Mouse (Mus musculus): ENCODE data around the gene Cfap70. TPM values are rescaled to one million over a fixed set of nuclear protein-coding genes. Genes with fewer than 3 reads are reported as not detected.

The Cfap70 gene
- polyA plus RNA-seq, 1 experiment from 2014 or later = 0.24 TPM

GRCm38 (mm10) chr14:20478801-20479200 lies 26.8 kb upstream of the Cfap70 start:
- no peaks in the 10 kb centered on the region for H3K4me1 ChIP-seq (ENCODE audit: control insufficient read depth, insufficient read depth, low read length)
- no peaks in the 10 kb centered on the region for H3K27me3 ChIP-seq (ENCODE audit: control insufficient read depth, insufficient read depth, low read length)
- no peak for ATAC-seq (ENCODE audit: insufficient read depth, low FRiP score, low TSS enrichment)
- no peaks in the 10 kb centered on the region for H3K9me3 ChIP-seq (ENCODE audit: control insufficient read depth, low read length)
- no peak overlapping the region; the same call in 1 of the 2 replicates for H3K9ac ChIP-seq (ENCODE audit: low read length)
- DNase-seq (ENCODE audit: low spot score) = no peak
- peak overlapping the region; percentile 62 for H3K4me3 ChIP-seq (ENCODE audit: low read depth, low read length)
- 23% methylated on average over 7 of the region's 7 CpGs for WGBS
- H3K36me3 ChIP-seq (ENCODE audit: control insufficient read depth, insufficient read depth, low read length) = no peaks in the 10 kb centered on the region; the same call in 1 of the 2 replicates
- H3K27ac ChIP-seq (ENCODE audit: low read depth, low read length) = no peak overlapping the region
- peak overlapping the region; percentile 88; the same call in 1 of the 2 replicates for H3K4me2 ChIP-seq (ENCODE audit: low read depth)

- no peak for ATAC-seq (ENCODE audit: insufficient read depth, low FRiP score, low TSS enrichment)
- DNase-seq (ENCODE audit: low spot score) = no peak
- Histone ChIP-seq H3K36me3 (ENCODE audit: control insufficient read depth, insufficient read depth, low read length) (no peaks in the 10 kb centered on the region), H3K4me3 (ENCODE audit: low read depth, low read length) (peak overlapping the region; percentile 62; the same call in 1 of the 2 replicates), H3K27me3 (ENCODE audit: control insufficient read depth, insufficient read depth, low read length) (no peaks in the 10 kb centered on the region), H3K4me2 (ENCODE audit: low read depth) (no peak overlapping the region), H3K9me3 (ENCODE audit: control insufficient read depth, low read length) (no peaks in the 10 kb centered on the region), H3K4me1 (ENCODE audit: control insufficient read depth, insufficient read depth, low read length) (no peaks in the 10 kb centered on the region), H3K9ac (ENCODE audit: low read length) (no peak overlapping the region), H3K27ac (ENCODE audit: low read depth, low read length) (no peak overlapping the region)
- 55% methylated on average over 3 of the region's 3 CpGs for WGBS
Measured at GRCm38 (mm10) chr14:20478385-20478784, 26.4 kb upstream of the Cfap70 start.

- H3K4me2 ChIP-seq (ENCODE audit: low read depth) = no peak overlapping the region
- no peaks in the 10 kb centered on the region for H3K4me1 ChIP-seq (ENCODE audit: control insufficient read depth, insufficient read depth, low read length)
- DNase-seq (ENCODE audit: low spot score) = no peak
- 49% methylated on average over 4 of the region's 4 CpGs for WGBS
- H3K27me3 ChIP-seq (ENCODE audit: control insufficient read depth, insufficient read depth, low read length) = no peaks in the 10 kb centered on the region
- H3K36me3 ChIP-seq (ENCODE audit: control insufficient read depth, insufficient read depth, low read length) = no peaks in the 10 kb centered on the region
- no peak overlapping the region for H3K27ac ChIP-seq (ENCODE audit: low read depth, low read length)
- H3K9ac ChIP-seq (ENCODE audit: low read length) = no peak overlapping the region
- ATAC-seq (ENCODE audit: insufficient read depth, low FRiP score, low TSS enrichment) = no peak
- H3K9me3 ChIP-seq (ENCODE audit: control insufficient read depth, low read length) = no peaks in the 10 kb centered on the region
- H3K4me3 ChIP-seq (ENCODE audit: low read depth, low read length) = no peak overlapping the region
Measured at GRCm38 (mm10) chr14:20477261-20478025, 25.4 kb upstream of the Cfap70 start.

GRCm38 (mm10) chr14:20460216-20460615 lies 8.2 kb upstream of the Cfap70 start:
- H3K9ac ChIP-seq (ENCODE audit: low read length) = no peak overlapping the region
- H3K4me2 ChIP-seq (ENCODE audit: low read depth) = no peak overlapping the region
- 83% methylated on average over 14 of the region's 14 CpGs for WGBS
- H3K4me3 ChIP-seq (ENCODE audit: low read depth, low read length) = no peak overlapping the region
- H3K36me3 ChIP-seq (ENCODE audit: control insufficient read depth, insufficient read depth, low read length) = no peaks in the 10 kb centered on the region
- H3K27me3 ChIP-seq (ENCODE audit: control insufficient read depth, insufficient read depth, low read length) = no peaks in the 10 kb centered on the region
- H3K9me3 ChIP-seq (ENCODE audit: control insufficient read depth, low read length) = no peaks in the 10 kb centered on the region
- DNase-seq (ENCODE audit: low spot score) = no peak
- no peak for ATAC-seq (ENCODE audit: insufficient read depth, low FRiP score, low TSS enrichment)
- no peaks in the 10 kb centered on the region for H3K4me1 ChIP-seq (ENCODE audit: control insufficient read depth, insufficient read depth, low read length)
- no peak overlapping the region for H3K27ac ChIP-seq (ENCODE audit: low read depth, low read length)

GRCm38 (mm10) chr14:20458378-20458777 lies 6.4 kb upstream of the Cfap70 start:
- H3K4me3 ChIP-seq (ENCODE audit: low read depth, low read length) = no peak overlapping the region
- no peaks in the 10 kb centered on the region for H3K36me3 ChIP-seq (ENCODE audit: control insufficient read depth, insufficient read depth, low read length)
- no peaks in the 10 kb centered on the region for H3K9me3 ChIP-seq (ENCODE audit: control insufficient read depth, low read length)
- H3K27ac ChIP-seq (ENCODE audit: low read depth, low read length) = no peak overlapping the region
- DNase-seq (ENCODE audit: low spot score) (no peak), ATAC-seq (ENCODE audit: insufficient read depth, low FRiP score, low TSS enrichment) (no peak)
- no peak overlapping the region for H3K4me2 ChIP-seq (ENCODE audit: low read depth)
- no peak overlapping the region for H3K9ac ChIP-seq (ENCODE audit: low read length)
- 96% methylated on average over 9 of the region's 9 CpGs for WGBS
- no peaks in the 10 kb centered on the region for H3K27me3 ChIP-seq (ENCODE audit: control insufficient read depth, insufficient read depth, low read length)
- no peaks in the 10 kb centered on the region for H3K4me1 ChIP-seq (ENCODE audit: control insufficient read depth, insufficient read depth, low read length)

DNA sequence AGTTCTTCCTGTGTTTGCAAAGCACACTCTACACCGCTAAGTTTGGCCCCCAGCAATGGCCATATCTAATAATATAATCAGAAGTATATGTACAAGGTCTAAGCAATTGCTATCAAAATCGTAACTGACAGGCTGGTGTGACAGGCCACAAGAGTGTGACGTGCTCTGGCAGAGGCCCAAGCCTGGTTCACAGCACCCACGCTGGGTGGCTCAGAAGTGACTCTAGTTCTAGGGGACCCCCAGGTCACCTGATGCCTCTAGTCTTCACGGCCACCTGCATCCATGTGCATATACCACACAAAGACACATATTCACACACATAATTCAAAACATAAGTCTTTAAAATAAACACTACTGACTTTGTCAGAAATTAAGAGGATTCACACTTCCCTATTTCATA lies 903 bp upstream of the Cfap70 start:
- Histone ChIP-seq H3K4me2 (ENCODE audit: low read depth) (no peak overlapping the region), H3K4me1 (ENCODE audit: control insufficient read depth, insufficient read depth, low read length) (0 out of 2 replicates have a peak, but pooled peaks cover 2% of the 10 kb centered on the region), H3K9ac (ENCODE audit: low read length) (no peak overlapping the region), H3K27ac (ENCODE audit: low read depth, low read length) (no peak overlapping the region), H3K4me3 (ENCODE audit: low read depth, low read length) (no peak overlapping the region), H3K36me3 (ENCODE audit: control insufficient read depth, insufficient read depth, low read length) (no peaks in the 10 kb centered on the region), H3K9me3 (ENCODE audit: control insufficient read depth, low read length) (no peaks in the 10 kb centered on the region), H3K27me3 (ENCODE audit: control insufficient read depth, insufficient read depth, low read length) (no peaks in the 10 kb centered on the region)
- ATAC-seq (ENCODE audit: insufficient read depth, low FRiP score, low TSS enrichment) (no peak), DNase-seq (ENCODE audit: low spot score) (no peak)
- 95% methylated on average over 5 of the region's 5 CpGs for WGBS

DNA sequence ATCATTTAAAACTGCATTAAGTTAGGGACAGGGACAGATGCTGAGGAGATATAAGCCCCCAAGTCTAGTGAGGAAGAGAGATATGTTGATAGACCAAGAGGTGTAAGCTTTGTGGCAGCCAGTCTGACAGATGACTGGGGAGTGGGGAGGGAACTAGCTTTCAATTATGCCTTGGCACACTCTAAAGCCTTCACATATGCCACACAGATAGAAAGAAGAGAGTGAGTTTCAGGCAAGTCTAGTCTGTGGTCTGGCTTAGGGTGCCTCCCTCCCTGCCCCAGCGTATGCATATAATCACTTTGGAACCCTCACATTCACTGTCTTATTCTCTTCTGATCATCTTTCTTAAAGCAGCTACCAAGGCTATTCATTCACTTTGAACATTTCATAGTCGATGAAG lies 724 bp downstream of the Cfap70 start:
- peak overlapping the region; percentile 16; the same call in 1 of the 2 replicates for H3K9ac ChIP-seq (ENCODE audit: low read length)
- H3K4me2 ChIP-seq (ENCODE audit: low read depth) = peak overlapping the region; percentile 40
- H3K4me3 ChIP-seq (ENCODE audit: low read depth, low read length) = peak overlapping the region; percentile 26; the same call in 1 of the 2 replicates
- H3K27me3 ChIP-seq (ENCODE audit: control insufficient read depth, insufficient read depth, low read length) = no peaks in the 10 kb centered on the region
- H3K27ac ChIP-seq (ENCODE audit: low read depth, low read length) = no peak overlapping the region
- no peaks in the 10 kb centered on the region for H3K9me3 ChIP-seq (ENCODE audit: control insufficient read depth, low read length)
- 15% methylated on average over 2 of the region's 2 CpGs for WGBS
- no peaks in the 10 kb centered on the region for H3K36me3 ChIP-seq (ENCODE audit: control insufficient read depth, insufficient read depth, low read length)
- no peak for DNase-seq (ENCODE audit: low spot score)
- H3K4me1 ChIP-seq (ENCODE audit: control insufficient read depth, insufficient read depth, low read length) = 0 out of 2 replicates have a peak, but pooled peaks cover 2% of the 10 kb centered on the region
- ATAC-seq (ENCODE audit: insufficient read depth, low FRiP score, low TSS enrichment) = no peak

DNA sequence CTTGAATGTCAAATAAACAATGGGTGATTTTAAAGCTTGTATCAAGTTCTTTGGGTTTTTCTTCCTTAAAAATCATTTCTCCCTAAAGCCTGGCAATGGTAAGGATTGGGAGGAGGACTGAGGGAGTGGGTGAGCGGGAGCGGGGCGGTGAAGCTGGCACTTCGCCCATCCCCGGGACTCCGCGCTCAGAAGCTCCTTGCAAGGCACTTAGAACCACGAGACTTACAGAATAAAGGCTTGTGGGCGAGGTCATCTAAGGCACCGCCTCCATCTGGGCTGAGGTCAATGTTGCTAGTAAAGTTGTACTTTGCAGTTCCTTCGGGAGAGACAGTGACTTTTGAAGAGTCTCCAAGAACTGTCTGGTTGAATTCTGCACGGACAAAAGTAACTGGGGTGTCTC lies 4.8 kb downstream of the Cfap70 start:
- DNase-seq (ENCODE audit: low spot score) (no peak), ATAC-seq (ENCODE audit: insufficient read depth, low FRiP score, low TSS enrichment) (no peak)
- Histone ChIP-seq H3K4me2 (ENCODE audit: low read depth) (no peak overlapping the region), H3K9me3 (ENCODE audit: control insufficient read depth, low read length) (no peaks in the 10 kb centered on the region), H3K4me1 (ENCODE audit: control insufficient read depth, insufficient read depth, low read length) (0 out of 2 replicates have a peak, but pooled peaks cover 2% of the 10 kb centered on the region), H3K27me3 (ENCODE audit: control insufficient read depth, insufficient read depth, low read length) (no peaks in the 10 kb centered on the region), H3K9ac (ENCODE audit: low read length) (no peak overlapping the region), H3K36me3 (ENCODE audit: control insufficient read depth, insufficient read depth, low read length) (no peaks in the 10 kb centered on the region), H3K4me3 (ENCODE audit: low read depth, low read length) (no peak overlapping the region), H3K27ac (ENCODE audit: low read depth, low read length) (no peak overlapping the region)
- 66% methylated on average over 12 of the region's 12 CpGs for WGBS

- H3K27ac ChIP-seq (ENCODE audit: low read depth, low read length) = no peak overlapping the region
- no peak for DNase-seq (ENCODE audit: low spot score)
- no peaks in the 10 kb centered on the region for H3K36me3 ChIP-seq (ENCODE audit: control insufficient read depth, insufficient read depth, low read length)
- no peaks in the 10 kb centered on the region for H3K4me1 ChIP-seq (ENCODE audit: control insufficient read depth, insufficient read depth, low read length)
- no peak overlapping the region for H3K9ac ChIP-seq (ENCODE audit: low read length)
- no peak overlapping the region for H3K4me2 ChIP-seq (ENCODE audit: low read depth)
- H3K9me3 ChIP-seq (ENCODE audit: control insufficient read depth, low read length) = no peaks in the 10 kb centered on the region
- no peak overlapping the region for H3K4me3 ChIP-seq (ENCODE audit: low read depth, low read length)
- WGBS = 80% methylated on average over 17 of the region's 17 CpGs
- no peak for ATAC-seq (ENCODE audit: insufficient read depth, low FRiP score, low TSS enrichment)
- H3K27me3 ChIP-seq (ENCODE audit: control insufficient read depth, insufficient read depth, low read length) = no peaks in the 10 kb centered on the region
Measured at GRCm38 (mm10) chr14:20442252-20442651, 9.8 kb downstream of the Cfap70 start.
